28 mouse cellular contexts compared by ENCODE assay signal in the genomic region with DNA sequence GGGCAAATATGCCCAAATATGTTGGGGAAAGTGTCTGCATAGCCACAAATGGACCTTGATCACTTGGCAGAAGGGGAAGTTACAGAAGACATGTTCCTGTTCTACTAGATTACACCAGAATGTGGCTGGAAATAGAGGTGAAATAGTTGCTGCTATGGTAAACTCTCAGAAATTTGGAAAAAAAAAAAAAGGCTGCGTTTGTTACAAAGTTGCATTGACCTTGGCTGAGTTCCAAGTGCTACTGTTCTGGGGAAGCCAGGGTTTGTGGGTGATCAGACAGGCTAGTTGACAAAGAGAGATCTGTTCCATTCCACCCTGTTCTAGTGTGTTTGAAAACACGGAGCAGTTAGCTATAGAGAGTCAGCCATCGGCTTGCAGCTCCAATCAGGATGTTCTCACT. TPM values are rescaled to one million over a fixed set of nuclear protein-coding genes. Genes with fewer than 3 reads are reported as not detected.
DNase-seq lines count a peak whose midpoint lies in the region; ATAC-seq and TF ChIP-seq lines count a peak whose summit lies in the region.
"Had no signal": no experiment of that assay in that cellular context is flagged by ENCODE, and none has a peak within 500 bp of the region (broad histone marks: within the 10 kb centered on the region; RNA-seq: fewer than 3 reads in every experiment).

No protein-coding gene starts in this region.

- no peaks in the 10 kb centered on the region for H3K4me1 ChIP-seq in hindbrain, postnatal 0 days (ENCODE audit: insufficient read depth, low read length)
- peaks cover 27% of the 10 kb centered on the region for H3K4me1 ChIP-seq in hindbrain, embryonic 10.5 days (replicated peaks)
- H3K4me1 ChIP-seq in lung, postnatal 0 days (ENCODE audit: insufficient read depth, low read depth, low read length), result no peaks in the 10 kb centered on the region
- H3K4me1 ChIP-seq in lung, adult 2 months (ENCODE audit: control insufficient read depth, insufficient read depth, low read length), result no peaks in the 10 kb centered on the region
- H3K4me1 ChIP-seq: embryonic facial prominence, embryonic 12.5 days; heart, embryonic 13.5 days; intestine, embryonic 15.5 days; liver, embryonic 15.5 days; neural tube, embryonic 15.5 days had no signal

- no peaks in the 10 kb centered on the region for H3K27me3 ChIP-seq in hindbrain, postnatal 0 days (ENCODE audit: insufficient read depth, low read length)
- no peaks in the 10 kb centered on the region for H3K27me3 ChIP-seq in hindbrain, embryonic 10.5 days (ENCODE audit: insufficient read depth, poor library complexity, severe bottlenecking)
- H3K27me3 ChIP-seq in lung, postnatal 0 days (replicated peaks; ENCODE audit: insufficient read depth, low read length), result no peaks in the 10 kb centered on the region
- H3K27me3 ChIP-seq: embryonic facial prominence, embryonic 12.5 days; heart, embryonic 13.5 days; intestine, embryonic 15.5 days; liver, embryonic 15.5 days; midbrain, embryonic 13.5 days; neural tube, embryonic 15.5 days had no signal

- no peaks in the 10 kb centered on the region for H3K36me3 ChIP-seq in hindbrain, postnatal 0 days (ENCODE audit: insufficient read depth, low read length)
- no peaks in the 10 kb centered on the region for H3K36me3 ChIP-seq in hindbrain, embryonic 10.5 days
- no peaks in the 10 kb centered on the region for H3K36me3 ChIP-seq in lung, postnatal 0 days (ENCODE audit: insufficient read depth, low read length)
- H3K36me3 ChIP-seq: embryonic facial prominence, embryonic 12.5 days; heart, embryonic 13.5 days; intestine, embryonic 15.5 days; liver, embryonic 15.5 days; midbrain, embryonic 13.5 days; neural tube, embryonic 15.5 days had no signal

- no peak overlapping the region for H3K4me2 ChIP-seq in hindbrain, postnatal 0 days (ENCODE audit: low read depth, low read length)
- no peak overlapping the region for H3K4me2 ChIP-seq in lung, postnatal 0 days (replicated peaks; ENCODE audit: low read depth, low read length)
- H3K4me2 ChIP-seq: embryonic facial prominence, embryonic 12.5 days; heart, embryonic 13.5 days; intestine, embryonic 15.5 days; liver, embryonic 15.5 days; midbrain, embryonic 13.5 days; neural tube, embryonic 15.5 days had no signal

- TF ChIP-seq CTCF in hindbrain, postnatal 0 days (IDR thresholded peaks at IDR 0.05; ENCODE audit: low read depth), result no peak
- no peak for TF ChIP-seq CTCF in lung, postnatal 0 days (IDR thresholded peaks at IDR 0.05)
- TF ChIP-seq CTCF in lung, adult 2 months (IDR thresholded peaks at IDR 0.05; ENCODE audit: insufficient read depth, low read length), result no peak

- no peak overlapping the region for H3K4me3 ChIP-seq in hindbrain, postnatal 0 days (ENCODE audit: low read length)
- H3K4me3 ChIP-seq in hindbrain, embryonic 10.5 days, result no peak overlapping the region
- H3K4me3 ChIP-seq in lung, postnatal 0 days (ENCODE audit: low read depth, low read length), result no peak overlapping the region
- H3K4me3 ChIP-seq in lung, adult 2 months (replicated peaks; ENCODE audit: extremely low read depth, low read depth, low read length), result no peak overlapping the region
- H3K4me3 ChIP-seq: embryonic facial prominence, embryonic 12.5 days; gastrocnemius, adult 2 months; heart, adult 2 months; heart, embryonic 13.5 days; intestine, embryonic 15.5 days; liver, embryonic 15.5 days; midbrain, embryonic 13.5 days; neural tube, embryonic 15.5 days had no signal

- H3K9ac ChIP-seq in hindbrain, postnatal 0 days (replicated peaks; ENCODE audit: low read length), result no peak overlapping the region
- no peak overlapping the region for H3K9ac ChIP-seq in lung, postnatal 0 days (replicated peaks; ENCODE audit: low read depth)
- H3K9ac ChIP-seq: embryonic facial prominence, embryonic 12.5 days; heart, embryonic 13.5 days; intestine, embryonic 15.5 days; liver, embryonic 15.5 days; midbrain, embryonic 13.5 days; neural tube, embryonic 15.5 days had no signal

- no peaks in the 10 kb centered on the region for H3K9me3 ChIP-seq in hindbrain, postnatal 0 days (ENCODE audit: low read length)
- no peaks in the 10 kb centered on the region for H3K9me3 ChIP-seq in hindbrain, embryonic 10.5 days
- H3K9me3 ChIP-seq in lung, postnatal 0 days (ENCODE audit: low read length), result no peaks in the 10 kb centered on the region
- H3K9me3 ChIP-seq: embryonic facial prominence, embryonic 12.5 days; heart, embryonic 13.5 days; intestine, embryonic 15.5 days; liver, embryonic 15.5 days; midbrain, embryonic 13.5 days; neural tube, embryonic 15.5 days had no signal

- ATAC-seq in hindbrain, postnatal 0 days, result no peak
- ATAC-seq in lung, postnatal 0 days, result no peak
- ATAC-seq in hematopoietic stem cell, adult 5-6 weeks (replicated peaks in 1 of 2; ENCODE audit: insufficient read depth in 1 of 2, low FRiP score in 2 of 2, low TSS enrichment in 1 of 2, low read depth in 1 of 2, poor library complexity in 2 of 2, severe bottlenecking in 2 of 2), result peak; percentile 42 to 91; a peak in 2 of 4 replicates
- ATAC-seq: forebrain, embryonic 16.5 days; hindbrain, embryonic 16.5 days; intestine, embryonic 15.5 days; midbrain, embryonic 13.5 days had no signal

- 48% methylated on average over 3 of the region's 3 CpGs for WGBS in hindbrain, postnatal 0 days
- 80% methylated on average over 3 of the region's 3 CpGs for WGBS in hindbrain, embryonic 10.5 days
- 28% methylated on average over 3 of the region's 3 CpGs for WGBS in lung, postnatal 0 days
- WGBS in lung, adult 2 months, result 38% methylated on average over 3 of the region's 3 CpGs

- no peak overlapping the region for H3K27ac ChIP-seq in hindbrain, postnatal 0 days
- no peak overlapping the region for H3K27ac ChIP-seq in hindbrain, embryonic 10.5 days
- H3K27ac ChIP-seq in lung, postnatal 0 days (ENCODE audit: low read length), result no peak overlapping the region
- H3K27ac ChIP-seq: embryonic facial prominence, embryonic 12.5 days; gastrocnemius, adult 2 months; heart, adult 2 months; heart, embryonic 13.5 days; intestine, embryonic 15.5 days; liver, embryonic 15.5 days; midbrain, embryonic 13.5 days; neural tube, embryonic 15.5 days had no signal

- no peak for TF ChIP-seq POLR2A in lung, adult 2 months (IDR thresholded peaks at IDR 0.05; ENCODE audit: borderline replicate concordance, extremely low read depth, low read depth, low read length)

- DNase-seq in hindbrain, postnatal 0 days (ENCODE audit: low spot score), result peak; percentile 10
- no peak for DNase-seq in hindbrain, embryonic 10.5 days (ENCODE audit: low spot score)
- DNase-seq in lung, postnatal 0 days (ENCODE audit: low spot score), result peak; percentile 52
- DNase-seq in lung, adult 2 months, result no peak
- DNase-seq in neural tube, embryonic 10.5 days (ENCODE audit: extremely low spot score, low spot score), result no peak
- DNase-seq in adrenal gland, postnatal 36 days, result no peak
- DNase-seq: adrenal gland, postnatal 14 days; cerebellum, adult 2 months; cerebellum, postnatal 25 days; gastrocnemius, adult 2 months; gastrocnemius, postnatal 36 days; heart, adult 2 months; heart, postnatal 10 days; kidney, adult 2 months; kidney, postnatal 4 days; liver; lung, postnatal 14 days; thymus, postnatal 4 days had no signal

- no peak for TF ChIP-seq EP300 in lung, postnatal 0 days (IDR thresholded peaks at IDR 0.05)

RNA-seq across cellular contexts. Expression of gene Rtkn2, which starts 19.4 kb away (rescaled TPM):
- total RNA-seq in hindbrain, postnatal 0 days (2014; rRNA removed), result 3.3 and 6.4 TPM in 2 replicates
- polyA plus RNA-seq in hindbrain, postnatal 0 days (2015; fragmentation: Nextera tagmentation; extraction: Ambion mirVana), result 5.4 and 5.6 TPM in 2 replicates
- polyA plus RNA-seq in hindbrain, embryonic 10.5 days (2016; fragmentation: Nextera tagmentation; extraction: Ambion mirVana), result 18.9 and 20.3 TPM in 2 replicates
- 171 and 207 TPM in 2 replicates for polyA plus RNA-seq in lung, postnatal 0 days (2015; fragmentation: Nextera tagmentation; extraction: Ambion mirVana)
- polyA plus RNA-seq in lung, adult 2 months (2012; rRNA removed), result 37.1 and 56.1 TPM in 2 replicates
- 5.2 and 10.2 TPM in 2 replicates for total RNA-seq in hematopoietic stem cell, adult 5-6 weeks (2017)
- under 1 TPM; 0.17 to 0.46 TPM for total RNA-seq in adrenal gland, postnatal 36 days (2021)

RNA-seq across cellular contexts. Expression of gene Zfp365, which starts 47.5 kb away (rescaled TPM):
- total RNA-seq in hindbrain, postnatal 0 days (2014; rRNA removed), result 14.3 and 16.6 TPM in 2 replicates
- 7.9 and 8.8 TPM in 2 replicates for polyA plus RNA-seq in hindbrain, postnatal 0 days (2015; fragmentation: Nextera tagmentation; extraction: Ambion mirVana)
- 1.7 and 2.0 TPM in 2 replicates for polyA plus RNA-seq in hindbrain, embryonic 10.5 days (2016; fragmentation: Nextera tagmentation; extraction: Ambion mirVana)
- 2.5 and 2.6 TPM in 2 replicates for polyA plus RNA-seq in lung, postnatal 0 days (2015; fragmentation: Nextera tagmentation; extraction: Ambion mirVana)
- polyA plus RNA-seq in lung, adult 2 months (2012; rRNA removed), result 5.0 and 5.1 TPM in 2 replicates
- total RNA-seq in hematopoietic stem cell, adult 5-6 weeks (2017), result 0.19 and 0.20 TPM in 2 replicates
- total RNA-seq in adrenal gland, postnatal 36 days (2021), result 1 to 10 TPM; 1.4 to 2.1 TPM
- total RNA-seq: MEL had no signal

Comparison
In these comparisons a context has a peak if more than half of its experiments do, and no peak if none do; other contexts are left out.
1. DNase-seq: peak in hindbrain, postnatal 0 days (single experiment) and lung, postnatal 0 days (single experiment); none in hindbrain, embryonic 10.5 days (single experiment), lung, adult 2 months (single experiment), neural tube, embryonic 10.5 days (single experiment) and adrenal gland, postnatal 36 days (0 of 2).
2. ATAC-seq: peak in hematopoietic stem cell, adult 5-6 weeks (2 of 2); none in hindbrain, postnatal 0 days (single experiment) and lung, postnatal 0 days (single experiment).